Comparison of ENCODE assay signal across 17 mouse cellular contexts in genomic region chrX:112801113-112801512, GRCm38 (mm10).
"Had no signal": no experiment of that assay in that cellular context is flagged by ENCODE, and none has a peak within 500 bp of the region (broad histone marks: within the 10 kb centered on the region; RNA-seq: fewer than 3 reads in every experiment).

No protein-coding gene starts in this region.

- H3K27me3 ChIP-seq: liver, embryonic 15.5 days; megakaryocyte, embryonic 14.5 days; midbrain, embryonic 13.5 days; midbrain, embryonic 15.5 days; neural tube, embryonic 12.5 days; stomach, embryonic 15.5 days had no signal

- H3K9me3 ChIP-seq: liver, embryonic 15.5 days; megakaryocyte, embryonic 14.5 days; midbrain, embryonic 13.5 days; midbrain, embryonic 15.5 days; neural tube, embryonic 12.5 days; stomach, embryonic 15.5 days had no signal

- H3K4me3 ChIP-seq: liver, embryonic 15.5 days; megakaryocyte, embryonic 14.5 days; midbrain, embryonic 13.5 days; midbrain, embryonic 15.5 days; neural tube, embryonic 12.5 days; stomach, embryonic 15.5 days had no signal

- H3K4me1 ChIP-seq: liver, embryonic 15.5 days; megakaryocyte, embryonic 14.5 days; midbrain, embryonic 13.5 days; midbrain, embryonic 15.5 days; neural tube, embryonic 12.5 days; stomach, embryonic 15.5 days had no signal

- H3K36me3 ChIP-seq: liver, embryonic 15.5 days; midbrain, embryonic 13.5 days; midbrain, embryonic 15.5 days; neural tube, embryonic 12.5 days; stomach, embryonic 15.5 days had no signal

- ATAC-seq: liver, postnatal 0 days; midbrain, embryonic 13.5 days; midbrain, embryonic 15.5 days had no signal

- H3K4me2 ChIP-seq: liver, embryonic 15.5 days; midbrain, embryonic 11.5 days; midbrain, embryonic 13.5 days; midbrain, embryonic 15.5 days; neural tube, embryonic 12.5 days; stomach, embryonic 15.5 days had no signal

- DNase-seq: liver, postnatal 0 days; lung, adult 2 months; lung, postnatal 14 days; lung, postnatal 36 days; right cerebral cortex, postnatal 14 days; thymus, adult 2 months; thymus, postnatal 25 days; thymus, postnatal 4 days had no signal

- H3K27ac ChIP-seq: liver, embryonic 15.5 days; macrophage; midbrain, embryonic 13.5 days; midbrain, embryonic 15.5 days; neural tube, embryonic 12.5 days; stomach, embryonic 15.5 days; stomach, postnatal 0 days had no signal

- H3K9ac ChIP-seq: liver, embryonic 15.5 days; liver, postnatal 0 days; midbrain, embryonic 13.5 days; midbrain, embryonic 15.5 days; neural tube, embryonic 12.5 days; stomach, embryonic 15.5 days had no signal
